Mouse (Mus musculus) forebrain, postnatal 0 days (tissue): Measurements from ENCODE around the gene Cacng2. TPM values are rescaled to one million over a fixed set of nuclear protein-coding genes. Genes with fewer than 3 reads are reported as not detected.
"Not testable (repeated sequence)": the region's sequence is repeated elsewhere in the genome, so short reads cannot be mapped to it uniquely, and the experiment has no call there.

Experiments used
- ATAC-seq: fragments of 200-750 bp; cut with Nextera tagmentation; 2 replicates; pipeline ENCODE4 v1.8.0; 2017; ENCODE audit warnings: mild to moderate bottlenecking, moderate library complexity
- DNase-seq: peaks from one replicate; pipeline ENCODE4 v3.0.0-alpha.2; 2015
- H3K27ac ChIP-seq: fragments of 300-500 bp; sonication (generic); 2 replicates; pipeline ENCODE4 v1.5.1; 2014; ENCODE audit warnings: low read depth, mild to moderate bottlenecking, antibody characterized with exemption, low read length, moderate library complexity, mixed read lengths
- H3K27me3 ChIP-seq: fragments of 300-500 bp; sonication (generic); 2 replicates; pipeline ENCODE4 v1.6.1; 2014; ENCODE audit warnings: mild to moderate bottlenecking, low read length, mixed read lengths; ENCODE audit not compliant: insufficient read depth
- H3K36me3 ChIP-seq: fragments of 300-500 bp; sonication (generic); 2 replicates; pipeline ENCODE4 v1.6.1; 2014; ENCODE audit warnings: mild to moderate bottlenecking, moderate library complexity; ENCODE audit not compliant: insufficient read depth
- H3K4me1 ChIP-seq: fragments of 300-500 bp; sonication (generic); 2 replicates; pipeline ENCODE4 v1.6.1; 2014; ENCODE audit warnings: antibody characterized with exemption; ENCODE audit not compliant: insufficient read depth
- H3K4me2 ChIP-seq: fragments of 300-500 bp; sonication (generic); 2 replicates; pipeline ENCODE4 v1.6.1; 2014; ENCODE audit warnings: low read depth, mild to moderate bottlenecking, moderate library complexity
- H3K4me3 ChIP-seq: fragments of 300-500 bp; sonication (generic); 2 replicates; pipeline ENCODE4 v1.5.1; 2014; ENCODE audit warnings: low read depth, low read length, mixed read lengths
- H3K9ac ChIP-seq: fragments of 300-500 bp; sonication (generic); 2 replicates; pipeline ENCODE4 v1.6.1; 2014; ENCODE audit warnings: mild to moderate bottlenecking
- H3K9me3 ChIP-seq: fragments of 300-500 bp; sonication (generic); 2 replicates; pipeline ENCODE4 v1.6.1; 2016; ENCODE audit warnings: low read length
- CTCF ChIP-seq: sonication (generic); IDR thresholded peaks from 2 replicates; pipeline ENCODE4 v1.5.1; 2016; ENCODE audit warnings: antibody characterized with exemption, control low read depth, low read depth
- WGBS: fragments of 180-500 bp; shearing (Covaris S2); extraction: QIAGEN DNeasy Blood & Tissue Kit; methylation state at CpG from one replicate; pipeline ENCODE4 v1.1.7; 2014; 5-methylcytosine and 5-hydroxymethylcytosine counted together
- polyA plus RNA-seq: library from polyadenylated mRNA; unstranded; fragments of >200 nt; fragmentation: Nextera tagmentation; extraction: Ambion mirVana; gene quantifications from 2 replicates; pipeline ENCODE4 v1.2.1, GENCODE M21; 2015
- total RNA-seq: library from RNA; depleted of rRNA; stranded (reverse); fragments of >200 nt; gene quantifications from 2 replicates; pipeline ENCODE4 v1.2.3, GENCODE M21; 2014

Gene Cacng2
- total and polyA plus RNA-seq, 2 experiments from 2014 or later = 10.1 to 13.6 TPM

DNA sequence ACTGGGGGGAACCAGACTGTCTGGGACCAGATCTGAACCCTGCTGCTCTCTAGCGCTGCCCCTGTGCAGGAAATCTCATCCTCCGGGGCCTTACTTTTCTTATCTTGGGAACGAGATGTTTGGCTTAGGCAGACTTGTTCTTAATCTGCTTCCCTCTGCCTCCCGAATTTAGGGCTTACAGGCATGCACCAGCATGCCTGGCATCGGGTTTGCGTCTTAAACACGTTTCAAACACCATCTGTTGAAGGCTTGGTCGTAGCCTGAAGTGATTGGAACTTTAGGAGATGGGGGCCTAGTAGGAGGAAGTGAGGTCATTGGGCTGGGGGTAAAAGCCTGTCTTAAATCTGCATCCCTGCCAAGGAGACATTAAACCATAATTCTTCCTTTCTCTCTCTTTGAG lies 89.9 kb downstream of the Cacng2 start:
- H3K4me3 ChIP-seq = no peak overlapping the region
- no peak overlapping the region for H3K9ac ChIP-seq
- no peaks in the 10 kb centered on the region for H3K27me3 ChIP-seq
- H3K9me3 ChIP-seq = no peaks in the 10 kb centered on the region
- no peak overlapping the region for H3K27ac ChIP-seq
- 50% methylated on average over 8 of the region's 8 CpGs for WGBS
- no peak for TF ChIP-seq CTCF
- no peak overlapping the region for H3K4me2 ChIP-seq
- peak; percentile 60 for DNase-seq
- no peaks in the 10 kb centered on the region for H3K36me3 ChIP-seq
- H3K4me1 ChIP-seq = no peaks in the 10 kb centered on the region
- peak; percentile 72 for ATAC-seq

DNA sequence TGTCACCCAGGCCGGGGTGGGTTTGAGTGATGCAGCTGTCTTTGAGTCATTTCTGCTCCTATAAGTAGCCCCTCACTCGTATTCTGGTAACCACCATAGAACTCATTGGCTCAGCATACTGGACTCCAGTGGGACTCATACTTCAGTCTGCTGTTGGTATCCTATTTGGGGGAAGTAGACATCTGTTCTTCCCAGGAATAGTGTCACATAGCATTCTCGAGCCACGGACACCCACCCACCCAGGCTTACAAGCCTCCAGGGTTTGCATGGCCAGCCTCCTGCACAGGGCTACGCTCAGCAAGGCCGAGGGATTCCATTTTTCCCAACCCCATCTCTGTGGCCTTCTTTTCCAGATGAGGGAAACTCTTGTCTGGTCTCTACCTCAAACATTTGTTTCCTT lies 93.3 kb downstream of the Cacng2 start:
- H3K9ac ChIP-seq = no peak overlapping the region
- WGBS = 85% methylated on average over 6 of the region's 6 CpGs
- H3K27me3 ChIP-seq = no peaks in the 10 kb centered on the region
- H3K36me3 ChIP-seq = no peaks in the 10 kb centered on the region
- H3K9me3 ChIP-seq = no peaks in the 10 kb centered on the region
- no peak overlapping the region for H3K4me3 ChIP-seq
- TF ChIP-seq CTCF = no peak
- no peaks in the 10 kb centered on the region for H3K4me1 ChIP-seq
- no peak overlapping the region for H3K27ac ChIP-seq
- no peak for DNase-seq
- no peak for ATAC-seq
- no peak overlapping the region for H3K4me2 ChIP-seq

DNA sequence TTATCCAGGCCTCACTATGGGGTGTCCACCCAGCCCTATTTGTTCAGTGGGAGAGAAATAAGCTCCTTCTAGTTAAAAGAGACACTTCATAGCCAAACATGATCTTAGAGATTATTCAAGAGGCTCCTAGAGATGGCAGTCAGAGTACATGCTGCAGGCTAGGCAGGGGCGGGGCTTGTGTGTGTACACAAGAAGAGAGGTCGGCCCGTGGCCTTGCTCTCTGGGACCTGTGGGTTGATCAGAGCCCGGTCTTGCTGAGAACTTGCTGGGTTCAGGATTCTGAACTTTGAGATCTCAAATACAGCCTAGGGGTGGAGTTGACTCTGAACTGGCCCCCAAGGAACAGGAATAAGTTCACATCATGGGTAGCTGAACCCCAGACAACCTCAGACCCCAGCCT lies 95.6 kb downstream of the Cacng2 start:
- H3K4me3 ChIP-seq = no peak overlapping the region
- DNase-seq (no peak), ATAC-seq (no peak)
- H3K27me3 ChIP-seq = no peaks in the 10 kb centered on the region
- no peaks in the 10 kb centered on the region for H3K36me3 ChIP-seq
- no peak overlapping the region for H3K4me2 ChIP-seq
- no peak for TF ChIP-seq CTCF
- H3K9me3 ChIP-seq = no peaks in the 10 kb centered on the region
- H3K4me1 ChIP-seq = no peaks in the 10 kb centered on the region
- no peak overlapping the region for H3K9ac ChIP-seq
- no peak overlapping the region for H3K27ac ChIP-seq
- 83% methylated on average over 4 of the region's 4 CpGs for WGBS

DNA sequence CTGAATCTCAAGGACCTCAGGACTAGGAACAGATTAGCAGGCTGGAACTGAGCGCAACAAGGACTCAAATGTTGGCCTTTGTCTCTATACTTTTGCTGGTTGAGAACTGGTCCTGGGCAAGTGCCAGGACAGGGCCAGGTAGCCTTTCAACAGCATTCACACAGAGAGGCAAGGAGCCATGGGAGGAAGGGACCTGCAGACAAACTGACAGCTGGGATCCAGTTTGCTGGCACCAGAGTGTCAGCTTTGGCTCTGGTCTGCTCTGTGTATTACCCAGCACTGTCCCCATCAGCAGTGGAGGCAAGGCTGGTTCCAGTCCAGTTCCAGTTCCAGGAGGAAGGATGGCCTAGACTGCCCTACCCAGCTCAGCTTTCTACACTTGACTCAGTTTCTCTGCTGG lies 105.8 kb downstream of the Cacng2 start:
- DNase-seq = no peak
- Histone ChIP-seq H3K4me2 (no peak overlapping the region), H3K9me3 (no peaks in the 10 kb centered on the region), H3K36me3 (no peaks in the 10 kb centered on the region), H3K4me1 (no peaks in the 10 kb centered on the region), H3K27ac (no peak overlapping the region), H3K9ac (no peak overlapping the region), H3K27me3 (no peaks in the 10 kb centered on the region), H3K4me3 (no peak overlapping the region)
- no peak for ATAC-seq
- TF ChIP-seq CTCF = no peak
- 85% methylated on average over 1 of the region's 1 CpGs for WGBS

DNA sequence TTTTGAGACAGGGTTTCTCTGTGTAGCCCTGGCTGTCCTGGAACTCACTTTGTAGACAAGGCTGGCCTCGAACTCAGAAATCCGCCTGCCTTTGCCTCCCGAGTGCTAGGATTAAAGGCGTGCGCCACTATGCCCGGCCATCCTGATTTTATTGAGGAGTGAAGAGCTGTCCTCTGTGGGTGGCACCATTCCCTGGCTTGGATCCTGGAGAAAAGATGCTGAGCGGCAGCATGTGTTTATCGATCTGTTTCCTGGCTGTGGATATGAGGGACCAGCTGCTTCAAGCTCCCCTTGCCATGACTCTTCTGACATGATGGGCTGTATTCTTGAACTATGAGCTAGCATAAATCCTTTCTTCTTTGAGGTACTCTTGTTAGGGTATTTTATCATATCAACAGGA lies 111.6 kb downstream of the Cacng2 start:
- ATAC-seq, H3K4me1 ChIP-seq, H3K36me3 ChIP-seq, DNase-seq, H3K27me3 ChIP-seq, H3K9ac ChIP-seq, H3K4me3 ChIP-seq, H3K9me3 ChIP-seq, H3K4me2 ChIP-seq, H3K27ac ChIP-seq: not testable (repeated sequence)
- 81% methylated on average over 8 of the region's 8 CpGs for WGBS

DNA sequence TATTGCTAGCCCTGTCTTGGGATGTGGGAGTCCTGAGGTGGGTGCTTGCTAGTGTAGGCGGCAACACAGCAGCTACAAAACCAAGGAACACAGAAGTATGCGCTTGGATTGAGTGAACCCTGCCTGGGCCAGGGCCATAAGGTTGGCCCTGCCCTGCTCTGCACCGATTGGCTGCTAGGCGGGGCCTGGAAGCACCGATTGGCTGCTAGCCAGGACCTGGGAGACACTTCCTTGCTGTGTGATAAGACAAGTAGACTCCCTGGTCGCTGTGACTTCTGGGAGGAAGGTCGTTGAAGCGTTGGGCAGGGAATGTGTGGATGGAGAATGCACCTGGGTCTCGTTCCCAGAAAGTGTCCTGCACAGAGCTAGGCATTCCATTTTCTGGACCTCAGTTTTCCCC lies 115.9 kb downstream of the Cacng2 start:
- H3K9me3 ChIP-seq = no peaks in the 10 kb centered on the region
- no peaks in the 10 kb centered on the region for H3K4me1 ChIP-seq
- H3K9ac ChIP-seq = no peak overlapping the region
- H3K4me3 ChIP-seq = no peak overlapping the region
- no peaks in the 10 kb centered on the region for H3K27me3 ChIP-seq
- DNase-seq (no peak), ATAC-seq (no peak)
- WGBS = 47% methylated on average over 9 of the region's 9 CpGs
- no peak overlapping the region for H3K4me2 ChIP-seq
- H3K36me3 ChIP-seq = no peaks in the 10 kb centered on the region
- no peak overlapping the region for H3K27ac ChIP-seq
- TF ChIP-seq CTCF = no peak

DNA sequence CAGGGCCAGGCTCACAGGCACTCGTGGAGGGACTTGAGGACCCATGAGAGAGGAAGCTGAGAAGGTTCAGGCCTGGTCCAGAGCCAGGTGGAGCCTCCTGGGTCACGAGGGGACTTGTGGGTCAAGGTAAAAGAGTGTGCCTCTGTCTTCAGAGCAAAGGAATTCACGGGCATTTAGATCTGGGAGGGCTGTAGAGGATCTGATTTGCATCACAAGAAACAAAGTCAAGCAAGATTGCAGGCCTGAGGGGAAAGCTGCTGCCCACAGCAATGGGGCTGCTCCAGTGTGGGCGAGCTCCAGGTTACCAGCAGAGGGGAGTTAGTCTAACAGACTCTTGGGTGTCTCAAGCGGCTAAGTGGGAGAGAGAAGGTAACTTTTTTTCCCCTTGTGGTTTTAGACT lies 118.4 kb downstream of the Cacng2 start:
- ATAC-seq = no peak
- Histone ChIP-seq H3K4me2 (no peak overlapping the region), H3K27me3 (no peaks in the 10 kb centered on the region), H3K9me3 (no peaks in the 10 kb centered on the region), H3K36me3 (no peaks in the 10 kb centered on the region), H3K9ac (no peak overlapping the region), H3K27ac (no peak overlapping the region), H3K4me3 (no peak overlapping the region), H3K4me1 (no peaks in the 10 kb centered on the region)
- WGBS = 16% methylated on average over 5 of the region's 5 CpGs
- no peak for DNase-seq
- TF ChIP-seq CTCF = no peak

DNA sequence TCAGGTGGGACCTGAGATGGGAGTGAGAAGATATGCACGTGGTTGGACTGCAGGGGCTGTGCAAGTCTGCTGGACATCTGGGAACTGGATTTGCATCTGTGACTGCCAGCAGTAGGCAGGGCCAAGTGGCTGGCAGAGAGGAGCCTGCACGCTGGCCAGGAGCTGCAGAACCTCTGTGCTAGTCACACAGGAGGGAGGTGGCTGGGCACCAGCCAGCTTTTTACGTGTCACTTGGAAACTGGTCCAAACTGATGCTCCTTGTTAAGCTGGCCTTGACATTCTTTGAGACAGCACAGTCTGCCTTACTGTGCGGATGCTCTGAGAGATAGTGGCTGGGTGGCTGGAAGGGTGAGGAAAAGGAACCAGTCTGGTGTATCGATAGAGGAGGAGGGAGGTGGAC lies 131.3 kb downstream of the Cacng2 start:
- Histone ChIP-seq H3K4me2 (no peak overlapping the region), H3K9ac (no peak overlapping the region), H3K9me3 (no peaks in the 10 kb centered on the region), H3K27me3 (no peaks in the 10 kb centered on the region), H3K27ac (no peak overlapping the region), H3K36me3 (no peaks in the 10 kb centered on the region), H3K4me1 (no peaks in the 10 kb centered on the region), H3K4me3 (no peak overlapping the region)
- 58% methylated on average over 5 of the region's 5 CpGs for WGBS
- TF ChIP-seq CTCF = no peak
- ATAC-seq = no peak
- no peak for DNase-seq
